Mouse (Mus musculus): Measurements from ENCODE around the gene Dgat2l6. TPM values are rescaled to one million over a fixed set of nuclear protein-coding genes. Genes with fewer than 3 reads are reported as not detected.

Dgat2l6 gene
- polyA plus RNA-seq (2014; fragmentation: Illumina TruSeq; extraction: RNeasy Lipid Tissue Mini Kit (QIAGEN cat#74804); ENCODE audit: low read depth, low replicate concordance), result not detected

DNA sequence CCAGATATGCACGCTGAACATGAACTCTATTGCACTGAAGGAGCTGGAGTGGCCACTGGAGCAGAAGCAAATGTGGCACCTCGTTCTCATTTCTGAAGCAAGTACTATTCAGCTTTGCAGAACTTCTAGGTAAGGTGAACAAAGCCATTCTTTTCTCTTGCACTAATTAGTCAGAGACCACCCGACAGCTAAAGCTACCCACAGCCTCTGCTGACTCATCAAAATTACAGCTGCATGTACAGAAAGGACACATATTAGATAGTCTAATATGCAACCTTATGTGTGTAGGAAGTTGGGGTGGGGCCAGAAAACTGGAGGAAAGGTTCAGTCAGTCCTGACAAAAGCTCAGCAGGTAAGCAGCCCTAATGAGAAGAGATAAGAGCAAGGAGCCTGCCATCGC lies at the start of gene Dgat2l6:
Gene Dgat2l6 (plus strand): TSS at position 368 of the 400 bp plus-strand sequence.

DNA sequence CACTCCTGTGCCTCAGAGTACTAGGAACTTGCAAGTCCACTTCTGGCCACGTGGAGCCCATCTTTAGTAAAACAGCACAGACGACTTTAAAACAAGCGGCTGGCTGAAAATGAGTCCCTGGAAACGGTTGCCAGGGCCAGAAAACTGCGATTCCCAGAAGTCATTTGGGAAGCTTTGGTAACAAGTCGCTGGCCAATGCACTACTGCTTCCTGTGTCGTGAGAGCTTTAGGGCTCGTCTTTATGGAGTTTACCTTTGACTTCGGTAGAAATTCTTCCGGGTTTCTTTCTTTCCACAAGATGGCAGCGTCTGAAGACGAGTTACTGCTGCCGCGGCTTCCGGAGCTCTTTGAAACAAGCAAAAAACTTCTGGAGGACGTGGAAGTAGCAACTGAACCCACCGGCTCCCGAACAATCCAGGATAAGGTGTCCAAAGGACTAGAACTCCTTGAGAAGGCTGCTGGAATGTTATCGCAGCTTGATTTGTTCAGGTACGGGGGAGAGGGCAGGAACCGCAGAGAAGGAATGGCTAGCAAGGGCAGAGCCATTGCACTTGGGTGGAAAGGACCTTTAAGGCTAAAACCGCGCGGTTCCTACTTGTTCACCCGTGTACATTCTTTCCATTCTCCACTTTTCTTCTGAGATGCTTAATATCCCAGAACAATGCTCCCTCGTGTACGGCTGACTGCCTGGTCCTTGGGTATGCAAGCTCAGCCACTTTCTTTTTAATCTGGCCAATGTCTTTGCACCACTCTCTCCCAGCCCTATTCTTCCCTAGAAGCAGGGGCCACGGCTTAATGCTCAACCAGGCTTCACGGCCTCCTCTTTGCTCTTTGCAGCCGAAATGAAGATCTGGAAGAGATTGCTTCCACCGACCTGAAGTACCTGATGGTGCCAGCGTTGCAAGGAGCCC lies 30.3 kb upstream of the Dgat2l6 start, which contains the start of gene Igbp1:
Gene Igbp1 (plus strand): TSS at position 224 of the 911 bp plus-strand sequence.

DNA sequence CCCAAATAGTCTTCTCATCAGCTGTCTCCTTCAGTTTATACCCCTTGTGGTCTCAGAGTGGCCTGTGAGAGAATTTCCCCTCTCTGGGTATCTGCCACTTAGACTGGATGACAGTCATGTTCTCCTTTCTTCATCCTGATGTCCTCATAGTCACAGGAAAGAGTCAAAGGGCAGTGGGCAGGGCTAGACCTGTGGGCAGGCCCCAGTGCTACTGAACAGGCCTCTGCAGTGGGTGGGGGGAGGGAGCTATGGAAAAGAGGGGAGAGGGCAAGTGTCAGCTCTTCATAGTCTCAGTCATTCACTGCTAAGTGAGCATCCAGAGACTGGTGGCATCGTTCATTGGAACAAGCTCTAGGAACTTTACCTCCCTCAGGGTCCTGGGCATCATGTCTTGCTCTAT lies 47.3 kb downstream of the Dgat2l6 start, which contains the start of gene Awat1:
Gene Awat1 (plus strand): TSS at position 301 of the 400 bp plus-strand sequence.

DNA sequence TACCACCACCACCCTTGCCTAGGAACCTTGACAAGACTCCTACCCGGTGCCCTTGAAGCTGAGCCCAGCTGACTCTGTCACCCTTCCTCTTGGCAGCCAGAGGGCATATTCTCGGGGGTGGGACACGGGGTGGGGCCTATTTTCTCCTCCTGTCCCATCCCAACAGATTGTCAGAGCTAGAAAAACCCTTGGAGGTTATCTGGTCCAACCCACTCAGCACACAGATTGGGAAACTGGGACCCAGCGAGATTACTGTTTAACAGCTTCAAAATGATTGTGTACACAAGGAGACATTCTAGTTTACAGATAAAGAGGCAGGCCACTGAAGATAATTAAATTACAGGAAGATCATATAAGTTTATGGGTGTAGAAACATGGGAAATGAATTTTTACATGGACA lies 70.2 kb downstream of the Dgat2l6 start, which contains the start of gene P2ry4:
Gene P2ry4 (minus strand): TSS at position 79 of the 400 bp plus-strand sequence.

Other genes starting within 250 kb of the Dgat2l6 start
- gene Otud6a, start 95.8 kb upstream of the Dgat2l6 start, polyA plus RNA-seq (2014; fragmentation: Illumina TruSeq; extraction: RNeasy Lipid Tissue Mini Kit (QIAGEN cat#74804); ENCODE audit: low read depth, low replicate concordance), result not detected
- gene Awat2, start 82.1 kb upstream of the Dgat2l6 start, polyA plus RNA-seq (2014; fragmentation: Illumina TruSeq; extraction: RNeasy Lipid Tissue Mini Kit (QIAGEN cat#74804); ENCODE audit: low read depth, low replicate concordance), result 0.58 TPM
- 59.4 TPM for gene Igbp1, start 30.5 kb upstream of the Dgat2l6 start, polyA plus RNA-seq (2014; fragmentation: Illumina TruSeq; extraction: RNeasy Lipid Tissue Mini Kit (QIAGEN cat#74804); ENCODE audit: low read depth, low replicate concordance)
- gene Awat1, start 47.4 kb downstream of the Dgat2l6 start, polyA plus RNA-seq (2014; fragmentation: Illumina TruSeq; extraction: RNeasy Lipid Tissue Mini Kit (QIAGEN cat#74804); ENCODE audit: low read depth, low replicate concordance), result not detected
- gene P2ry4, start 70.0 kb downstream of the Dgat2l6 start, polyA plus RNA-seq (2014; fragmentation: Illumina TruSeq; extraction: RNeasy Lipid Tissue Mini Kit (QIAGEN cat#74804); ENCODE audit: low read depth, low replicate concordance), result 7.3 TPM
- gene Arr3, start 80.7 kb downstream of the Dgat2l6 start, polyA plus RNA-seq (2014; fragmentation: Illumina TruSeq; extraction: RNeasy Lipid Tissue Mini Kit (QIAGEN cat#74804); ENCODE audit: low read depth, low replicate concordance), result not detected
- gene Kif4, start 100.9 kb downstream of the Dgat2l6 start, polyA plus RNA-seq (2014; fragmentation: Illumina TruSeq; extraction: RNeasy Lipid Tissue Mini Kit (QIAGEN cat#74804); ENCODE audit: low read depth, low replicate concordance), result 0.11 TPM
- gene Pdzd11, start 101.7 kb downstream of the Dgat2l6 start, polyA plus RNA-seq (2014; fragmentation: Illumina TruSeq; extraction: RNeasy Lipid Tissue Mini Kit (QIAGEN cat#74804); ENCODE audit: low read depth, low replicate concordance), result 36.3 TPM
- not detected for gene Gdpd2, start 205.0 kb downstream of the Dgat2l6 start, polyA plus RNA-seq (2014; fragmentation: Illumina TruSeq; extraction: RNeasy Lipid Tissue Mini Kit (QIAGEN cat#74804); ENCODE audit: low read depth, low replicate concordance)
- 15.3 TPM for gene Dlg3, start 242.9 kb downstream of the Dgat2l6 start, polyA plus RNA-seq (2014; fragmentation: Illumina TruSeq; extraction: RNeasy Lipid Tissue Mini Kit (QIAGEN cat#74804); ENCODE audit: low read depth, low replicate concordance)